9 mouse cellular contexts compared by ENCODE assay signal in genomic region chr8:110145538-110145937, GRCm38 (mm10). TPM values are rescaled to one million over a fixed set of nuclear protein-coding genes. Genes with fewer than 3 reads are reported as not detected.
DNase-seq lines count a peak whose midpoint lies in the region; ATAC-seq and TF ChIP-seq lines count a peak whose summit lies in the region.
"Had no signal": no experiment of that assay in that cellular context is flagged by ENCODE, and none has a peak within 500 bp of the region (broad histone marks: within the 10 kb centered on the region; RNA-seq: fewer than 3 reads in every experiment).

No protein-coding gene starts in this region.

- TF ChIP-seq CTCF in liver, embryonic 14.5 days (IDR thresholded peaks at IDR 0.05; ENCODE audit: low read depth) = peak; percentile 84

- H3K9me3 ChIP-seq in embryonic facial prominence, embryonic 14.5 days (ENCODE audit: control insufficient read depth, low read length) = no peaks in the 10 kb centered on the region
- no peaks in the 10 kb centered on the region for H3K9me3 ChIP-seq in liver, embryonic 14.5 days (ENCODE audit: control insufficient read depth, low read length)
- no peaks in the 10 kb centered on the region for H3K9me3 ChIP-seq in neural tube, embryonic 14.5 days (ENCODE audit: control insufficient read depth, low read length)
- H3K9me3 ChIP-seq: heart, embryonic 15.5 days had no signal

- no peaks in the 10 kb centered on the region for H3K27me3 ChIP-seq in embryonic facial prominence, embryonic 14.5 days (replicated peaks; ENCODE audit: control insufficient read depth, insufficient read depth, low read length)
- no peaks in the 10 kb centered on the region for H3K27me3 ChIP-seq in liver, embryonic 14.5 days (ENCODE audit: control insufficient read depth, insufficient read depth, low read length)
- no peaks in the 10 kb centered on the region for H3K27me3 ChIP-seq in neural tube, embryonic 14.5 days (ENCODE audit: control insufficient read depth, insufficient read depth, low read length)

- ATAC-seq in embryonic facial prominence, embryonic 14.5 days (ENCODE audit: low read depth) = 0 out of 2 replicates have a peak, but pooled peaks have one; percentile 37
- no peak for ATAC-seq in liver, embryonic 14.5 days (ENCODE audit: insufficient read depth)
- ATAC-seq in neural tube, embryonic 14.5 days (ENCODE audit: low read depth) = peak; percentile 71; the same call in 1 of the 2 replicates

- H3K4me1 ChIP-seq in embryonic facial prominence, embryonic 14.5 days (ENCODE audit: control insufficient read depth, insufficient read depth, low read length) = no peaks in the 10 kb centered on the region
- H3K4me1 ChIP-seq in liver, embryonic 14.5 days (replicated peaks; ENCODE audit: control insufficient read depth in 2 of 2, insufficient read depth in 2 of 2, low read length in 1 of 2) = no peaks in the 10 kb centered on the region
- no peaks in the 10 kb centered on the region for H3K4me1 ChIP-seq in neural tube, embryonic 14.5 days (ENCODE audit: control insufficient read depth, insufficient read depth, low read length)

- DNase-seq in urinary bladder, postnatal 25 days (ENCODE audit: low spot score) = peak; percentile 43
- DNase-seq in urinary bladder, postnatal 10 days (ENCODE audit: low spot score) = no peak
- DNase-seq in brain, adult 2 months (ENCODE audit: low read depth, low spot score) = peak; percentile 83
- DNase-seq in embryonic facial prominence, embryonic 14.5 days (ENCODE audit: low spot score) = peak; percentile 81
- peak; percentile 56 for DNase-seq in induced T-regulatory cell, adult 2 months (ENCODE audit: low read depth)
- DNase-seq in liver, embryonic 14.5 days (ENCODE audit: low read depth in 3 of 3, low spot score in 3 of 3) = peak in 2 of 3 experiments; percentile 4 to 7
- DNase-seq in spleen, postnatal 36 days (ENCODE audit: low spot score in 2 of 2) = no peak

- H3K36me3 ChIP-seq in embryonic facial prominence, embryonic 14.5 days (ENCODE audit: control insufficient read depth, insufficient read depth, low read length) = no peaks in the 10 kb centered on the region
- no peaks in the 10 kb centered on the region for H3K36me3 ChIP-seq in liver, embryonic 14.5 days (replicated peaks; ENCODE audit: control insufficient read depth, insufficient read depth, low read depth)
- no peaks in the 10 kb centered on the region for H3K36me3 ChIP-seq in neural tube, embryonic 14.5 days (ENCODE audit: control insufficient read depth, insufficient read depth, low read length)
- H3K36me3 ChIP-seq: heart, embryonic 15.5 days had no signal

- H3K4me3 ChIP-seq in embryonic facial prominence, embryonic 14.5 days (ENCODE audit: low read depth, low read length) = no peak overlapping the region
- no peak overlapping the region for H3K4me3 ChIP-seq in liver, embryonic 14.5 days (ENCODE audit: insufficient read depth in 1 of 2, low read depth in 2 of 2, low read length in 2 of 2)
- no peak overlapping the region for H3K4me3 ChIP-seq in neural tube, embryonic 14.5 days (ENCODE audit: low read depth, low read length)
- H3K4me3 ChIP-seq: heart, embryonic 15.5 days had no signal

- H3K4me2 ChIP-seq in embryonic facial prominence, embryonic 14.5 days (ENCODE audit: low read depth, low read length) = no peak overlapping the region
- no peak overlapping the region for H3K4me2 ChIP-seq in liver, embryonic 14.5 days (ENCODE audit: low read depth)
- H3K4me2 ChIP-seq in neural tube, embryonic 14.5 days (ENCODE audit: low read depth, low read length) = no peak overlapping the region
- H3K4me2 ChIP-seq: heart, embryonic 15.5 days had no signal

- TF ChIP-seq EP300 in liver, embryonic 14.5 days (IDR thresholded peaks at IDR 0.05; ENCODE audit: low read depth) = no peak

- no peak overlapping the region for H3K27ac ChIP-seq in embryonic facial prominence, embryonic 14.5 days (replicated peaks; ENCODE audit: low read depth, low read length)
- no peak overlapping the region for H3K27ac ChIP-seq in liver, embryonic 14.5 days
- H3K27ac ChIP-seq in neural tube, embryonic 14.5 days (ENCODE audit: low read depth, low read length) = no peak overlapping the region
- H3K27ac ChIP-seq: heart, embryonic 15.5 days had no signal

- 2% methylated on average over 4 of the region's 4 CpGs for WGBS in embryonic facial prominence, embryonic 14.5 days
- WGBS in liver, embryonic 14.5 days (ENCODE audit: insufficient replicate concordance) = 1% methylated on average over 4 of the region's 4 CpGs
- WGBS in neural tube, embryonic 14.5 days = 2% methylated on average over 4 of the region's 4 CpGs

- H3K9ac ChIP-seq in embryonic facial prominence, embryonic 14.5 days (ENCODE audit: low read depth, low read length) = no peak overlapping the region
- no peak overlapping the region for H3K9ac ChIP-seq in liver, embryonic 14.5 days (replicated peaks)
- H3K9ac ChIP-seq in neural tube, embryonic 14.5 days (replicated peaks; ENCODE audit: low read depth, low read length) = no peak overlapping the region
- H3K9ac ChIP-seq: heart, embryonic 15.5 days had no signal

RNA-seq across cellular contexts. Expression of gene Calb2, which starts 22.5 kb away (rescaled TPM):
- 14.7 and 17.5 TPM in 2 replicates for polyA plus RNA-seq in embryonic facial prominence, embryonic 14.5 days (2014; fragmentation: Nextera tagmentation; extraction: Ambion mirVana)
- polyA plus RNA-seq in liver, embryonic 14.5 days (2012; rRNA removed) = not detected in 2 replicates
- not detected in 2 replicates for polyA plus RNA-seq in liver, embryonic 14.5 days (2014; fragmentation: Nextera tagmentation; extraction: Ambion mirVana)
- polyA plus RNA-seq in neural tube, embryonic 14.5 days (2014; fragmentation: Nextera tagmentation; extraction: Ambion mirVana) = 30.3 and 42.7 TPM in 2 replicates

RNA-seq across cellular contexts. Expression of gene Gm17720, which starts 43.0 kb away (rescaled TPM):
- not detected in 2 replicates for polyA plus RNA-seq in embryonic facial prominence, embryonic 14.5 days (2014; fragmentation: Nextera tagmentation; extraction: Ambion mirVana)
- polyA plus RNA-seq in liver, embryonic 14.5 days (2012; rRNA removed) = not detected in 2 replicates
- not detected in 2 replicates for polyA plus RNA-seq in liver, embryonic 14.5 days (2014; fragmentation: Nextera tagmentation; extraction: Ambion mirVana)
- polyA plus RNA-seq in neural tube, embryonic 14.5 days (2014; fragmentation: Nextera tagmentation; extraction: Ambion mirVana) = not detected in 2 replicates
- polyA plus RNA-seq: heart, embryonic 15.5 days had no signal

RNA-seq across cellular contexts. Expression of gene Gm21964, which starts 44.5 kb away (rescaled TPM):
- polyA plus RNA-seq in embryonic facial prominence, embryonic 14.5 days (2014; fragmentation: Nextera tagmentation; extraction: Ambion mirVana) = not detected in 2 replicates
- polyA plus RNA-seq in liver, embryonic 14.5 days (2012; rRNA removed) = not detected in 2 replicates
- polyA plus RNA-seq in liver, embryonic 14.5 days (2014; fragmentation: Nextera tagmentation; extraction: Ambion mirVana) = not detected in 2 replicates
- polyA plus RNA-seq in neural tube, embryonic 14.5 days (2014; fragmentation: Nextera tagmentation; extraction: Ambion mirVana) = not detected in 2 replicates
- polyA plus RNA-seq: heart, embryonic 15.5 days had no signal

Comparison
In these comparisons a context has a peak if more than half of its experiments do, and no peak if none do; other contexts are left out.
1. DNase-seq: peak in urinary bladder, postnatal 25 days (single experiment), brain, adult 2 months (single experiment), embryonic facial prominence, embryonic 14.5 days (single experiment), induced T-regulatory cell, adult 2 months (single experiment) and liver, embryonic 14.5 days (2 of 3); none in urinary bladder, postnatal 10 days (single experiment) and spleen, postnatal 36 days (0 of 2).
2. RNA of gene Calb2, which starts 22.5 kb away (polyA plus RNA-seq): 30.3 to 42.7 TPM in neural tube, embryonic 14.5 days and 14.7 to 17.5 TPM in embryonic facial prominence, embryonic 14.5 days; not detected in liver, embryonic 14.5 days; every median in the first group is over 10 times any median in the second.